Mouse (Mus musculus): ENCODE data around the gene Cadm1. TPM values are rescaled to one million over a fixed set of nuclear protein-coding genes. Genes with fewer than 3 reads are reported as not detected.

Cadm1 gene
- polyA plus RNA-seq, 1 experiment: 4.0 TPM

- H3K4me1 ChIP-seq (ENCODE audit: control insufficient read depth, insufficient read depth, low read length): no peaks in the 10 kb centered on the region
- no peak for TF ChIP-seq POLR2A (IDR thresholded peaks at IDR 0.05; ENCODE audit: borderline replicate concordance, control insufficient read depth, low read depth, low read length)
- TF ChIP-seq CTCF (IDR thresholded peaks at IDR 0.05; ENCODE audit: control insufficient read depth, insufficient read depth, low read length): no peak
- H3K27ac ChIP-seq (ENCODE audit: control insufficient read depth, insufficient read depth, low read depth, low read length, poor library complexity): no peak overlapping the region
- H3K4me3 ChIP-seq (replicated peaks; ENCODE audit: control insufficient read depth, low read depth, low read length): no peak overlapping the region
- WGBS: 88% methylated on average over 5 of the region's 5 CpGs
Measured at GRCm38 (mm10) chr9:47749160-47749559, 219.2 kb downstream of the Cadm1 start.

- TF ChIP-seq CTCF (IDR thresholded peaks at IDR 0.05; ENCODE audit: control insufficient read depth, insufficient read depth, low read length) (no peak), POLR2A (IDR thresholded peaks at IDR 0.05; ENCODE audit: borderline replicate concordance, control insufficient read depth, low read depth, low read length) (no peak)
- Histone ChIP-seq H3K4me3 (replicated peaks; ENCODE audit: control insufficient read depth, low read depth, low read length) (no peak overlapping the region), H3K4me1 (ENCODE audit: control insufficient read depth, insufficient read depth, low read length) (no peaks in the 10 kb centered on the region), H3K27ac (ENCODE audit: control insufficient read depth, insufficient read depth, low read depth, low read length, poor library complexity) (no peak overlapping the region)
- 72% methylated on average over 5 of the region's 5 CpGs for WGBS
Measured at GRCm38 (mm10) chr9:47752516-47752915, 222.5 kb downstream of the Cadm1 start.

DNA sequence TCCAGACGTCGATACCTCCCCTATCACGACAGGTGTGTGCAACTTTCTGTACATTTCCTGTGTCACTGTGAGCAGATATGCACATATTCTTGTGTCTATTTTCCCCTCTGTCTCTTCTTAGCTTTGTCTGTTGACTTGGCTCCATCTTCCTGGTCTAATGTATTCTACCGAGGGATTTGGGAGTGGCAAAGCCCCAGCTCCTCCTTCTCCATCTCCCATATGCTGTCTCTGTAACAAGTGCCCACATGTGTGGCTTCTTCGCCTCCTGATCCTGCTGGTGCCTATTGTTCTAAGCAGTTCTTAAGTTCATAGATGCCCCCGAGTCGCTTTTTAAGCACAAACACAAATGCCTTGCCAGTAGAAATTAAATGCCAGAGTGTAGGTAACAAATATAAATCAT, 223.2 kb downstream of the Cadm1 start:
- Histone ChIP-seq H3K27ac (ENCODE audit: control insufficient read depth, insufficient read depth, low read depth, low read length, poor library complexity) (no peak overlapping the region), H3K4me1 (ENCODE audit: control insufficient read depth, insufficient read depth, low read length) (no peaks in the 10 kb centered on the region), H3K4me3 (replicated peaks; ENCODE audit: control insufficient read depth, low read depth, low read length) (no peak overlapping the region)
- 73% methylated on average over 7 of the region's 7 CpGs for WGBS
- no peak for TF ChIP-seq CTCF (IDR thresholded peaks at IDR 0.05; ENCODE audit: control insufficient read depth, insufficient read depth, low read length)
- TF ChIP-seq POLR2A (IDR thresholded peaks at IDR 0.05; ENCODE audit: borderline replicate concordance, control insufficient read depth, low read depth, low read length): no peak

GRCm38 (mm10) chr9:47755119-47755518, 225.1 kb downstream of the Cadm1 start:
- WGBS: 79% methylated on average over 12 of the region's 12 CpGs
- no peaks in the 10 kb centered on the region for H3K4me1 ChIP-seq (ENCODE audit: control insufficient read depth, insufficient read depth, low read length)
- H3K27ac ChIP-seq (ENCODE audit: control insufficient read depth, insufficient read depth, low read depth, low read length, poor library complexity): no peak overlapping the region
- no peak overlapping the region for H3K4me3 ChIP-seq (replicated peaks; ENCODE audit: control insufficient read depth, low read depth, low read length)
- TF ChIP-seq CTCF (IDR thresholded peaks at IDR 0.05; ENCODE audit: control insufficient read depth, insufficient read depth, low read length) (no peak), POLR2A (IDR thresholded peaks at IDR 0.05; ENCODE audit: borderline replicate concordance, control insufficient read depth, low read depth, low read length) (no peak)

DNA sequence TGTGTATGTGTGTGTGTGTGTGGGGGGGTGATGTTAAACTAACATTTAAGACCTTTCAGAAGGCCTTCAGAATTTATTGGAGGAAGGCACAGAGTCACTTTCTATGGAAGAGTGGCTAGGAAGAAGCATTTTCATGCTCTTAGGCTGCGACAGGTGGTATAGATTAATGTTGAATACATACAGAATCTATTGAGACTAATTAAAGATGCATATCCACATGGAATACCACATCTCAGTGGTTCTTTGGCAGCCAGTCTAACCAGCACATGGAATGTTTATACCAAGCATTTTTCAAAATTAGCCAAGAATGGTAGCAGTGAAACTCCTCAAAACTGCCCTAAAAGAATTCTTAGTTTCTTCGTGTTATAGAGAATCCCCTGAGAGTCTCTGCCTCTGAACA, 227.8 kb downstream of the Cadm1 start:
- H3K4me1 ChIP-seq (ENCODE audit: control insufficient read depth, insufficient read depth, low read length): no peaks in the 10 kb centered on the region
- TF ChIP-seq POLR2A (IDR thresholded peaks at IDR 0.05; ENCODE audit: borderline replicate concordance, control insufficient read depth, low read depth, low read length) (no peak), CTCF (IDR thresholded peaks at IDR 0.05; ENCODE audit: control insufficient read depth, insufficient read depth, low read length) (no peak)
- H3K4me3 ChIP-seq (replicated peaks; ENCODE audit: control insufficient read depth, low read depth, low read length): no peak overlapping the region
- H3K27ac ChIP-seq (ENCODE audit: control insufficient read depth, insufficient read depth, low read depth, low read length, poor library complexity): no peak overlapping the region
- 81% methylated on average over 2 of the region's 2 CpGs for WGBS

DNA sequence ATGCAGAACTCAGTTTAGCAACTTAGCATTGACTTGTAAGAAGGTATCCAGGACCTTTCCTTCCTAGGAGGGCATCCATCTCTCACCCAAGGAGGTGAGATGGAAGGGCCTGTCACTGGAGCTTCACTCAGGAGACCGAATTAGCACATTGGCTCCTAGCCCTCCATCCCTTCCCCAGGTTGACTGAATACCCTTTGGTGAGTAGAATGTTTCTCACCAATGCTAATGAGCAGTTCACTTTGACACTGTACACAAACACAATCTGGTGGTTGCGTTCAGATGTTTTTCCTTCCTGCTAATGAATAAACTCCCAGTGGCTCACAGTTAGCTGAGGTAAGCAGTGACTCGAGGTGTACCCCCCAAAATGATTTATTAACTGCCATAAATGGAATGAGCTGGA, 228.3 kb downstream of the Cadm1 start:
- Histone ChIP-seq H3K27ac (ENCODE audit: control insufficient read depth, insufficient read depth, low read depth, low read length, poor library complexity) (no peak overlapping the region), H3K4me1 (ENCODE audit: control insufficient read depth, insufficient read depth, low read length) (no peaks in the 10 kb centered on the region), H3K4me3 (replicated peaks; ENCODE audit: control insufficient read depth, low read depth, low read length) (no peak overlapping the region)
- TF ChIP-seq POLR2A (IDR thresholded peaks at IDR 0.05; ENCODE audit: borderline replicate concordance, control insufficient read depth, low read depth, low read length): no peak
- TF ChIP-seq CTCF (IDR thresholded peaks at IDR 0.05; ENCODE audit: control insufficient read depth, insufficient read depth, low read length): no peak
- 54% methylated on average over 3 of the region's 3 CpGs for WGBS

GRCm38 (mm10) chr9:47759807-47760206, 229.8 kb downstream of the Cadm1 start:
- WGBS: 61% methylated on average over 7 of the region's 7 CpGs
- no peak overlapping the region for H3K4me3 ChIP-seq (replicated peaks; ENCODE audit: control insufficient read depth, low read depth, low read length)
- TF ChIP-seq CTCF (IDR thresholded peaks at IDR 0.05; ENCODE audit: control insufficient read depth, insufficient read depth, low read length): no peak
- no peak for TF ChIP-seq POLR2A (IDR thresholded peaks at IDR 0.05; ENCODE audit: borderline replicate concordance, control insufficient read depth, low read depth, low read length)
- no peak overlapping the region for H3K27ac ChIP-seq (ENCODE audit: control insufficient read depth, insufficient read depth, low read depth, low read length, poor library complexity)
- H3K4me1 ChIP-seq (ENCODE audit: control insufficient read depth, insufficient read depth, low read length): no peaks in the 10 kb centered on the region

DNA sequence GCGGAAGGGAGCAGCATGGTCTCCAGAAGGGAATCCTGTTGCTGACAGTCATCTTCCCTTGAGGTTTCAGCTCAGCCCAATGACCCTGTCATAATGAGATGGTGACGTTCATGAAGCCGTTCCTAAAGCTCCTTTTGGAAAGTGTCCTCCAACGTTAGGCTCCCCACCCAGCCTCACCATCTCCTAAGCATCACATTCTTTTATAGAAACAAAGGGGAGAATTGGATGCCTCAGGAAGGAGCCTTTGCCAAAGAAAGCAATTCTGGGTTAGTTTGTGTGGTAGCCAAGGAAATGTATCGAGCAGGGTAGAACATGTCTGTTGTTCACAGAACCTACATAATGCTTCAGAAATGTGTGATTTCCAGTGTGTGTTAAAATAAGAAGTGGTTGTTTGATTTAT, 231.6 kb downstream of the Cadm1 start:
- H3K27ac ChIP-seq (ENCODE audit: control insufficient read depth, insufficient read depth, low read depth, low read length, poor library complexity): no peak overlapping the region
- H3K4me3 ChIP-seq (replicated peaks; ENCODE audit: control insufficient read depth, low read depth, low read length): no peak overlapping the region
- TF ChIP-seq CTCF (IDR thresholded peaks at IDR 0.05; ENCODE audit: control insufficient read depth, insufficient read depth, low read length): no peak
- 84% methylated on average over 5 of the region's 5 CpGs for WGBS
- H3K4me1 ChIP-seq (ENCODE audit: control insufficient read depth, insufficient read depth, low read length): no peaks in the 10 kb centered on the region

GRCm38 (mm10) chr9:47762913-47763312, 232.9 kb downstream of the Cadm1 start:
- Histone ChIP-seq H3K27ac (ENCODE audit: control insufficient read depth, insufficient read depth, low read depth, low read length, poor library complexity) (no peak overlapping the region), H3K4me3 (replicated peaks; ENCODE audit: control insufficient read depth, low read depth, low read length) (no peak overlapping the region), H3K4me1 (ENCODE audit: control insufficient read depth, insufficient read depth, low read length) (no peaks in the 10 kb centered on the region)
- TF ChIP-seq POLR2A (IDR thresholded peaks at IDR 0.05; ENCODE audit: borderline replicate concordance, control insufficient read depth, low read depth, low read length) (no peak), CTCF (IDR thresholded peaks at IDR 0.05; ENCODE audit: control insufficient read depth, insufficient read depth, low read length) (no peak)
- WGBS: 84% methylated on average over 5 of the region's 5 CpGs
